Mouse (Mus musculus) cortical plate, adult 2 months (tissue): ENCODE data around the gene Topors.

Source experiments
- CTCF ChIP-seq: fragments of 200-500 bp; IDR thresholded peaks from 2 replicates; pipeline ENCODE4 v1.5.1; 2011; ENCODE audit warnings: mild to moderate bottlenecking, control low read depth, low read length; ENCODE audit not compliant: insufficient read depth; ENCODE audit errors: extremely low read depth
- POLR2A ChIP-seq: fragments of 200-500 bp; IDR thresholded peaks from 2 replicates; pipeline ENCODE4 v1.6.1; 2011; ENCODE audit warnings: mild to moderate bottlenecking, low read length, control low read depth; ENCODE audit not compliant: insufficient read depth; ENCODE audit errors: extremely low read depth

DNA sequence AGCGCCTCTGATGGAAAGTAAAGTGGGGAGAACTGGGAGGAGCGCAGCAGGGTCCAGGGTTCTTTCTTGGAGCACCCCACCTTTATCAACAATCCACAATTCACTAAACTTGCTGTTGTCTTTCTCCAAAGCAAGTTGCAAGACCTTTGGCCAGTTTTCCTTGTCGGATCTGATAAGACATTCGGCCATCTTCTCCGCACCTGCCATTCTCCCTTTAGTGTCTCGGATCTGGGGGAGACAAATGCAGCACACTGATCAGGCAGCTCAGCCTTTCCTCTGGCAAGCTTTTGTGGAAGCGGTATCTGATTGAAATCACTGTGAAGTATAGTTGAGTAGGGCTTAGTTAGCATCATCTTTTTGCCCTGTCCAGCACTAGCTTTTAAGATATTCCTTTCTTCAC is 41.8 kb downstream of the Topors start:
- TF ChIP-seq POLR2A = no peak
- TF ChIP-seq CTCF = no peak
